Mouse (Mus musculus) stomach, embryonic 15.5 days (tissue): ENCODE results near the gene Ankrd36. TPM values are rescaled to one million over a fixed set of nuclear protein-coding genes. Genes with fewer than 3 reads are reported as not detected.

Experiments used
- ATAC-seq: fragments of 200-750 bp; cut with Nextera tagmentation; 2 replicates; pipeline ENCODE4 v1.8.0; 2017; ENCODE audit warnings: low read depth, moderate number of reproducible peaks, moderate TSS enrichment; ENCODE audit not compliant: insufficient read depth, low FRiP score
- H3K27ac ChIP-seq: fragments of 300-500 bp; sonication (generic); 2 replicates; pipeline ENCODE4 v1.5.1; 2015; ENCODE audit warnings: mild to moderate bottlenecking, inconsistent platforms
- H3K27me3 ChIP-seq: fragments of 300-500 bp; sonication (generic); replicated peaks from 2 replicates; pipeline ENCODE4 v1.6.1; 2015; ENCODE audit warnings: inconsistent platforms
- H3K36me3 ChIP-seq: fragments of 300-500 bp; sonication (generic); 2 replicates; pipeline ENCODE4 v1.6.1; 2015; ENCODE audit warnings: inconsistent platforms
- H3K4me1 ChIP-seq: fragments of 300-500 bp; sonication (generic); 2 replicates; pipeline ENCODE4 v1.6.1; 2015; ENCODE audit warnings: inconsistent platforms
- H3K4me2 ChIP-seq: fragments of 300-500 bp; sonication (generic); 2 replicates; pipeline ENCODE4 v1.6.1; 2015; ENCODE audit warnings: mild to moderate bottlenecking, inconsistent platforms
- H3K4me3 ChIP-seq: fragments of 300-500 bp; sonication (generic); replicated peaks from 2 replicates; pipeline ENCODE4 v1.5.1; 2015; ENCODE audit warnings: inconsistent platforms
- H3K9ac ChIP-seq: fragments of 300-500 bp; sonication (generic); 2 replicates; pipeline ENCODE4 v1.6.1; 2015; ENCODE audit warnings: inconsistent platforms
- H3K9me3 ChIP-seq: fragments of 300-500 bp; sonication (generic); 2 replicates; pipeline ENCODE4 v1.6.1; 2016; ENCODE audit warnings: inconsistent platforms
- WGBS: fragments of 180-500 bp; shearing (Covaris S2); methylation state at CpG from one replicate; pipeline ENCODE4 v1.1.7; 2015; 5-methylcytosine and 5-hydroxymethylcytosine counted together
- polyA plus RNA-seq: library from polyadenylated mRNA; unstranded; fragments of >200 nt; fragmentation: Nextera tagmentation; extraction: Ambion mirVana; gene quantifications from 2 replicates; pipeline ENCODE4 v1.2.1, GENCODE M21; 2015

Gene Ankrd36
- polyA plus RNA-seq, 1 experiment from 2014 or later, result 0.40 TPM

DNA sequence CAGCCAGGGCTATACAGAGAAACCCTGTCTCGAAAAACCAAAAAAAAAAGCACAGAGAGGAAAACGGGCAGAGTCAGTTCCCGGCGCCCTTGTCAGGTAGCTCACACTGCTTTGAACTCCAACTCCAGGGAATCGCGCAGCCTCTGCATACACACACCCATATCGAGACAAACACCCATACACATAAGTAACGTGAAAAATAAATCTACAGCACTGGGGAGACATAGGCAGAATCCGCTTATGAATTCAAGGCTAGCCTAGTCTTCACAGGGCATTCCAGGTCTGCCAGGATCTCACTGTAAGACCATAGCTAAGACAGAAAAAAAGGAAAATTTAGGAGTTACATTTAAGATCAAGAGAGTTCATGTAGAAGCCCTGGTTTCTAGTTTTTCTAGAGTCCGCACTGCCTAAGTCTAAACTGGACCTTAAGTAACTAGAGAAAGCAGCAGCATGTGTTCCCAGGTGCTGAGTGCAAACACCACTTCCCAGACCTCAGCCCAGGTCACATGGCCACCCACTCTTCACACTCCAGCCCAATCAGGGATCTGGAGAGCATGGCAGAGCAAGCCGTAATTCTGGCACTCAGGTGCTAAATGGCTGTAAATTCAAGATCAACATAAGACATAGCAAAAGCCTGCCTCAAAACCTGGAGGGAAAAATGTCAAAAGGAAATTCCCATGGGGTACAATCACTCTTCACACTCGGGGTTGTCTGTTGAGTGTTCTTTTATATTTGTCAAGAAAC, 149.3 kb downstream of the Ankrd36 start:
- no peak for ATAC-seq
- no peak overlapping the region for H3K9ac ChIP-seq
- no peaks in the 10 kb centered on the region for H3K27me3 ChIP-seq
- no peak overlapping the region for H3K4me3 ChIP-seq
- H3K36me3 ChIP-seq, result peaks cover 47% of the 10 kb centered on the region
- H3K27ac ChIP-seq, result no peak overlapping the region
- H3K4me1 ChIP-seq, result no peaks in the 10 kb centered on the region
- 90% methylated on average over 12 of the region's 12 CpGs for WGBS
- H3K4me2 ChIP-seq, result no peak overlapping the region
- no peaks in the 10 kb centered on the region for H3K9me3 ChIP-seq

DNA sequence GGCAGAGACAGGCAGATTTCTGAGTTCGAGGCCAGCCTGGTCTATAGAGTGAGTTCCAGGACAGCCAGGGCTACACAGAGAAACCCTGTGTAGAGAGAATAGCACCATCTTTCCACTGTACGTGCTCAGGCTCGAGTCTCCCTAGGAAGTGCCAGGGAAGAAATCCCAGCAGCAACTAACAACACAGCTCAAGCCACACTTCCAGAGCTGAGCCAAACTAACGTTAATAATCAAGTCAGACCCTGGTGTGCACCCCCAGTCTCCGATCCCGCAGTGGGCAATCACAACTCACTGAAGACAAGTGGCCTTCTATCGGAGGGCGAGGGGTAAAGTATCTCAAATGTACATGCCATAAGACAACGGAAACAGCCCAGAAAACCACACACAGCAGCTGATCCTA, 160.1 kb downstream of the Ankrd36 start:
- Histone ChIP-seq H3K9ac (no peak overlapping the region), H3K4me2 (no peak overlapping the region), H3K4me1 (no peaks in the 10 kb centered on the region), H3K9me3 (no peaks in the 10 kb centered on the region), H3K4me3 (no peak overlapping the region), H3K36me3 (no peaks in the 10 kb centered on the region), H3K27ac (no peak overlapping the region), H3K27me3 (no peaks in the 10 kb centered on the region)
- 85% methylated on average over 9 of the region's 9 CpGs for WGBS
- no peak for ATAC-seq

DNA sequence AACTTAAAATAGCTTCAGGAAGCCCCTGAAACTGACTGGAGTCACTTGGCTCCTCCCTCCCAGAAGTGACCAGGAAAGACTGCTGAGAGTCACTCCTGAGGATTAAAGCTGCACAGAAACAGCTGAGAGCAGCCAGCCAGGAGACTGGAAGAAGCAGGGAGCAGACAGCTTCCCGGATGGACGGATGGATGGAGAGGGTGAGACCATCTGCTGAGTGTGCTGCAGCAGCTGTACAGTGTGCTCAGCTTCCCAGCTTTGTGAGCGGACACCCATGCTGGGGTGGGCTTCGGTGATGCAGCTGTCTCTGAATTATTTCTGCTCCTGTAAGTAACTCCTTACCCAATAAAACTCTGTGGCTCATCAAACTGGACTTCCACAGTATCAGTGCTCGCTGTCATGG, 162.9 kb downstream of the Ankrd36 start:
- no peak overlapping the region for H3K4me2 ChIP-seq
- H3K36me3 ChIP-seq, result no peaks in the 10 kb centered on the region
- peak overlapping the region; percentile 50; the same call in 1 of the 2 replicates for H3K27ac ChIP-seq
- no peaks in the 10 kb centered on the region for H3K27me3 ChIP-seq
- no peak overlapping the region for H3K4me3 ChIP-seq
- no peaks in the 10 kb centered on the region for H3K9me3 ChIP-seq
- WGBS, result 62% methylated on average over 5 of the region's 5 CpGs
- ATAC-seq, result no peak
- no peaks in the 10 kb centered on the region for H3K4me1 ChIP-seq
- no peak overlapping the region for H3K9ac ChIP-seq

DNA sequence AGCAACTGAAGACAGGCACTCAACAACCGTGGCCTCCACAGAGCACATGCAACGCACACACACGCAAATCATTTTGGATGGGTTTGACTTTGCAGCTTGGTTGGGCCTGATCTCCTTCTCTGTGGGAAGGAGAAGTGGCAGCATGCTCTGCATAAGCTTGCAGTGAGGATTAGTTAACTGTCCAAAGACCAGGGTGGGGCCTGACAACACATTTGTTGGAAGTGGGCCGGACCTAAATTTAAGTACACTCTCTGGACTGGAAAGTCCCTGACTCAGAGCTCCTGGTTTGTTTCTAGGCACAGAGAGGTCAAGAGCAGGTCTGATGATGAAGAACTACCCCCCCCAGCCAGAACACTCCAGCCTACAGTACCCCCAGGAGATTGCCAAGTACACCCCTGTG, 164.8 kb downstream of the Ankrd36 start:
- H3K27me3 ChIP-seq, result no peaks in the 10 kb centered on the region
- whole genome bisulfite sequencing, result 84% methylated on average over 4 of the region's 4 CpGs
- no peak overlapping the region for H3K4me2 ChIP-seq
- ATAC-seq, result no peak
- no peak overlapping the region for H3K9ac ChIP-seq
- H3K27ac ChIP-seq, result no peak overlapping the region
- H3K9me3 ChIP-seq, result no peaks in the 10 kb centered on the region
- H3K36me3 ChIP-seq, result no peaks in the 10 kb centered on the region
- no peak overlapping the region for H3K4me3 ChIP-seq
- H3K4me1 ChIP-seq, result no peaks in the 10 kb centered on the region

DNA sequence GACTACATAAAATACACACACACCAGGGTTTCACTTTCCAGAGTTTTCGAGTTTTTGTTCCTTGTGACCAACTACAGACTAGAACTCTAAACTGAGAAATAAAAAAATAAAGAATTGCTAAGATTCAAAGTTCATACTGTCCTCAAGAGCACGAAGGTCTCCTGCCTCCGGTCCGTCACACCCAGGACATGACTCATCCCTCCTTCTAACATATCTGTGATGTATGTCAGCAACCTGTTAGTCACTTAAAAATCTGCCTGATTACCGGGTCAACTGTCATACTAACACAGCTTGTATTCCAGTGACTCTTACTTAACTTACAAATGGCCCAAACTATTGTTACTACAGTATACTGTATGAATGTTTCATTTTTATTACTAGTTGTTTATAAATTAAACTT, 167.7 kb downstream of the Ankrd36 start:
- Histone ChIP-seq H3K27me3 (no peaks in the 10 kb centered on the region), H3K9ac (no peak overlapping the region), H3K27ac (no peak overlapping the region), H3K4me3 (no peak overlapping the region), H3K4me1 (peaks cover 7% of the 10 kb centered on the region; the same call in 1 of the 2 replicates), H3K4me2 (no peak overlapping the region), H3K9me3 (no peaks in the 10 kb centered on the region), H3K36me3 (no peaks in the 10 kb centered on the region)
- WGBS, result 83% methylated on average over 5 of the region's 5 CpGs
- ATAC-seq, result no peak

Other genes with a start within 250 kb of the Ankrd36 start
- 12.9 and 13.4 TPM in 2 replicates for gene Znrf3, start 124.8 kb upstream of the Ankrd36 start, polyA plus RNA-seq
- 289 and 305 TPM in 2 replicates for gene Xbp1, start 49.0 kb upstream of the Ankrd36 start, polyA plus RNA-seq
- 17.1 and 18.8 TPM in 2 replicates for gene Ccdc117, start 27.5 kb upstream of the Ankrd36 start, polyA plus RNA-seq
- gene Mrps24, start 146.0 kb downstream of the Ankrd36 start, polyA plus RNA-seq, result 210 and 217 TPM in 2 replicates
- gene Urgcp, start 192.7 kb downstream of the Ankrd36 start, polyA plus RNA-seq, result 22.8 and 23.3 TPM in 2 replicates
- 111 and 115 TPM in 2 replicates for gene Dbnl, start 218.8 kb downstream of the Ankrd36 start, polyA plus RNA-seq
- 3.4 and 6.7 TPM in 2 replicates for gene Pgam2, start 234.0 kb downstream of the Ankrd36 start, polyA plus RNA-seq